Mouse (Mus musculus): ENCODE data around the gene Sirt6.

- TF ChIP-seq MAFK (IDR thresholded peaks at IDR 0.05; ENCODE audit: insufficient read depth, low read depth, low read length) (no peak), CHD2 (IDR thresholded peaks at IDR 0.05; ENCODE audit: low read depth, low read length) (no peak), ZC3H11A (IDR thresholded peaks at IDR 0.05; ENCODE audit: borderline replicate concordance, low read depth, low read length) (no peak), HCFC1 (IDR thresholded peaks at IDR 0.05; ENCODE audit: borderline replicate concordance, insufficient read depth, low read length) (no peak), ZNF384 (IDR thresholded peaks at IDR 0.05; ENCODE audit: low read depth, low read length) (no peak)
These were observed 47.0 kb downstream of the Sirt6 start for GRCm38 (mm10) chr10:81580441-81581070.
